Mouse (Mus musculus) midbrain, embryonic 13.5 days (tissue): ENCODE measurements around the gene Mcfd2. TPM values are rescaled to one million over a fixed set of nuclear protein-coding genes. Genes with fewer than 3 reads are reported as not detected.
"Not testable (repeated sequence)": the region's sequence is repeated elsewhere in the genome, so short reads cannot be mapped to it uniquely, and the experiment has no call there.

ENCODE experiments used
- ATAC-seq: fragments of 200-750 bp; cut with Nextera tagmentation; 2 replicates; pipeline ENCODE4 v1.8.0; 2017; ENCODE audit warnings: mild to moderate bottlenecking, moderate TSS enrichment, moderate library complexity
- H3K27ac ChIP-seq: fragments of 300-500 bp; sonication (generic); 2 replicates; pipeline ENCODE4 v1.5.1; 2015; ENCODE audit warnings: inconsistent platforms, mild to moderate bottlenecking, moderate library complexity
- H3K27me3 ChIP-seq: fragments of 300-500 bp; sonication (generic); 2 replicates; pipeline ENCODE4 v1.6.1; 2015; ENCODE audit warnings: mild to moderate bottlenecking, inconsistent platforms
- H3K36me3 ChIP-seq: fragments of 300-500 bp; sonication (generic); 2 replicates; pipeline ENCODE4 v1.6.1; 2015; ENCODE audit warnings: mild to moderate bottlenecking, inconsistent platforms
- H3K4me1 ChIP-seq: fragments of 300-500 bp; sonication (generic); replicated peaks from 2 replicates; pipeline ENCODE4 v1.6.1; 2015; ENCODE audit warnings: inconsistent platforms
- H3K4me2 ChIP-seq: fragments of 300-500 bp; sonication (generic); replicated peaks from 2 replicates; pipeline ENCODE4 v1.6.1; 2015; ENCODE audit warnings: moderate library complexity, mild to moderate bottlenecking, inconsistent platforms
- H3K4me3 ChIP-seq: fragments of 300-500 bp; sonication (generic); replicated peaks from 2 replicates; pipeline ENCODE4 v1.5.1; 2015; ENCODE audit warnings: mild to moderate bottlenecking, inconsistent platforms
- H3K9ac ChIP-seq: fragments of 300-500 bp; sonication (generic); replicated peaks from 2 replicates; pipeline ENCODE4 v1.6.1; 2015; ENCODE audit warnings: mild to moderate bottlenecking, inconsistent platforms
- H3K9me3 ChIP-seq: fragments of 300-500 bp; sonication (generic); 2 replicates; pipeline ENCODE4 v1.6.1; 2016; ENCODE audit warnings: mild to moderate bottlenecking, inconsistent platforms
- WGBS: fragments of 180-500 bp; shearing (Covaris S2); methylation state at CpG from one replicate; pipeline ENCODE4 v1.1.7; 2015; 5-methylcytosine and 5-hydroxymethylcytosine counted together
- polyA plus RNA-seq: library from polyadenylated mRNA; unstranded; fragments of >200 nt; fragmentation: Nextera tagmentation; extraction: Ambion mirVana; gene quantifications from 2 replicates; pipeline ENCODE4 v1.2.1, GENCODE M21; 2015

The Mcfd2 gene
- polyA plus RNA-seq, 1 experiment from 2014 or later = 54.7 TPM

DNA sequence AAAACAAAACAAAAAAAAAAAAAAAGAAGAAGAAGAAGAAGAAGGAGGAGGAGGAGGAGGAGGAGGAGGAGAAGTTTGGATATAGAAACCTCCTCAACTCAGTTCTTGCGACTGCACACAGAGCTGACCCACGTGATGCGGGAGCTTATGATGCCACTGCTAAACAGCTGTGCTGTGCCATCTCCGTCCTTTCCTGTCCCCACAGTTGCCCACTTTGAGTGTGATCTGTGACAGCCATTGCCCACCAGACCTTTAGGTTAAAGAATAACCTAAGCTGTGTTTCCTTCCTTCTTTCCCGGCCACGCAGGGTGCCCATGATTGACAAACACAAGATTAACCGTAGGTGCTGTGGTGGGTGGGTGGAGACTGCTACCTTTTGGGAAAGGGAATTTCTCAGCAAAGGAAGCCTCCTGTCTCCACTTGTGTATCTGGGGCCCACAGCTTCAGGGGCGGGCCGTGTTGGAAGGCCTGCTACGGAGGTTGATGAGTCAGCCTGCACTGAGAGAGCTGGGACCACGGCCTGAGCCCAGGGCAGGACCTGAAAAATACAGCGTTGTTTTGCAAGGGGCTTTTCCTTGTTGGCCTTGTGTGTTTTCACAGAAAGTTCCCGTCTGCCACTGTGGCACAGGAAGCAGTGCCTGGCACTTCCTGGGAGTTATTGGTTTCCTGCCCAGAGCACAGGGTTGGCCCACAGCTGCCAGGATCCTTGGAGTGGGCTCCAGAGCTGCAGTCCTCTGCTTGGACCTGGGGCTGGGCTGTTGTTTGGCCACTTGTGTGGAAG lies 36.5 kb upstream of the Mcfd2 start:
- Histone ChIP-seq H3K4me2 (no peak overlapping the region), H3K27me3 (no peaks in the 10 kb centered on the region), H3K27ac (no peak overlapping the region), H3K36me3 (no peaks in the 10 kb centered on the region), H3K9me3 (no peaks in the 10 kb centered on the region), H3K4me3 (no peak overlapping the region), H3K4me1 (no peaks in the 10 kb centered on the region), H3K9ac (no peak overlapping the region)
- 91% methylated on average over 13 of the region's 13 CpGs for WGBS
- ATAC-seq = no peak

DNA sequence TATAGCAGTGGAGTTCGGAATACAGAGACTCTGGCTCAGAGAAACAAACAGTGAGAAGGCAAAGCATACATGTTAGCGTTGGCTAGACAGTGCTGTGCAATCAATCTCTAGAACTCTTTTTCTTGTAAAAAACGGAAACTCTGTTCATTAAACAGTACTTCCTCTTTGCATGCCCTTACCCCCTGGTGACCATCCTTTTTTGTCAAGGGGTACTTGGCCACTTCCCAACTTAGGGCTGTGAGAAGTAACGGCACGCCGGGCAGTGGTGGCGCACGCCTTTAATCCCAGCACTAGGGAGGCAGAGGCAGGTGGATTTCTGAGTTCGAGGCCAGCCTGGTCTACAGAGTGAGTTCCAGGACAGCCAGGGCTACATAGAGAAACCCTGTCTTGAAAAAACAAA lies 35.9 kb upstream of the Mcfd2 start:
- 94% methylated on average over 9 of the region's 9 CpGs for WGBS
- H3K9ac ChIP-seq, H3K4me3 ChIP-seq, H3K4me1 ChIP-seq, H3K4me2 ChIP-seq, H3K36me3 ChIP-seq, ATAC-seq, H3K9me3 ChIP-seq, H3K27ac ChIP-seq, H3K27me3 ChIP-seq: not testable (repeated sequence)

DNA sequence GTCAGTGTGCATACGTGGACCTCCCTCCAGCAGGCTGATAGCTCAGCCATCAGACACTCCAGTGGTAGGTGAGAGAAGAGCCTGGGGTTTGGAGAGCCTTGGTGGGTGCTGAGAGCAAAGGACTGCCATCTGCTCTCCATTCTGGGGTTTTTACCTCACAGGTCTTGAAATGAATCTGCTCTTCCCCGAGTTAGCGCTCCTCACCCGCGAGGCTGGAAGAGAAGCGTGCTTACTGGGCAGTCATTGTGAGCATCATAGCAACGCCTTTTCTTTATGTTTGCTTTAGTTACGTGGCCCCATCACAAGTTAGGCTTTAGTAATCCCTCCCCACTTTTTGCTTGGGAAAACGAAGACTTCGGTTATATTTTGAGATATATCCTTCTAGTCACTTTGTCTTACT lies 34.6 kb upstream of the Mcfd2 start:
- Histone ChIP-seq H3K36me3 (no peaks in the 10 kb centered on the region), H3K4me1 (no peaks in the 10 kb centered on the region), H3K4me3 (no peak overlapping the region), H3K4me2 (no peak overlapping the region), H3K9me3 (no peaks in the 10 kb centered on the region), H3K9ac (no peak overlapping the region), H3K27ac (no peak overlapping the region), H3K27me3 (no peaks in the 10 kb centered on the region)
- WGBS = 82% methylated on average over 10 of the region's 10 CpGs
- ATAC-seq = no peak

DNA sequence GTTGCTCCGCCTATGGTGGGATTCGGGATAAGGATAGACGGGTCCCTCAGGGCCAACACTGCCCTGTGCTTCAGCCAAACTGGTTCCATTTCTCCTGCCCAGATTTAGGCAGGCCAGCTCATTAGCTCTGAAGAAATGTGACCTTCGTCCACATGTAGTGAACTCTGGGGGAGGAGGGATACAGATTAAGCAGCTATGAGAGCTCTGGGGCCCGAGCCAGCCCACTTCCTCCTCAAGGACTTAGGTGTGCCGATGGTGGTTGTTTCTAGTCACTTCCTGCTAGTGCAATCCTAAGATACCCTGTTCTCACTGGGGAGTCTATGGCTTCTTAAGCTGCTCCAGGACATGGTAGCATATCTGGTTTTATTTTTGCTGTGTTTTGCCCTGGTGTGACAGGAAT lies 33.2 kb upstream of the Mcfd2 start:
- Histone ChIP-seq H3K9ac (no peak overlapping the region), H3K27ac (no peak overlapping the region), H3K27me3 (no peaks in the 10 kb centered on the region), H3K4me3 (no peak overlapping the region), H3K4me1 (no peaks in the 10 kb centered on the region), H3K9me3 (no peaks in the 10 kb centered on the region), H3K4me2 (no peak overlapping the region), H3K36me3 (no peaks in the 10 kb centered on the region)
- WGBS = 91% methylated on average over 6 of the region's 6 CpGs
- ATAC-seq = no peak

DNA sequence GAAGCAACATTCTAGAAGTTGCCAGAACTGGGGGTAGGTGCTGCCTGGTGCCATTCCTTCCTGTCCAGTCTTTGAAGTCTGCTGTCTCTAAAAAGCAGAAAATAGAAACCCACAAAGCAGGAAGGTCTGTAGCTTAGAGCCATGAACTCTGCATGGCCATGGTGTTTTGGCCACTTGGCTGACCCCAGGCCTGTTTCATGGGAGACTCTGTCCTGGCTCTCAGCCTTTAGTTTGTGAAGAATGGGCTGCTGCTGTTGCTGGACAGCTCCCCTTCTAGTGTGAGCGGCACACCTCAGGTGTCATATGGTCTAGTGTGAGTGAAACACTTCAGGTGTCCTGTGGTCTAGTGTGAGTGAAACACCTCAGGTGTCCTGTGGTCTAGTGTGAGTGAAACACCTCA lies 31.0 kb upstream of the Mcfd2 start:
- not testable (repeated sequence) for H3K4me1 ChIP-seq, H3K4me3 ChIP-seq, H3K4me2 ChIP-seq, H3K9ac ChIP-seq, H3K36me3 ChIP-seq, H3K27ac ChIP-seq, ATAC-seq, H3K9me3 ChIP-seq, H3K27me3 ChIP-seq
- WGBS = 94% methylated on average over 1 of the region's 1 CpGs

DNA sequence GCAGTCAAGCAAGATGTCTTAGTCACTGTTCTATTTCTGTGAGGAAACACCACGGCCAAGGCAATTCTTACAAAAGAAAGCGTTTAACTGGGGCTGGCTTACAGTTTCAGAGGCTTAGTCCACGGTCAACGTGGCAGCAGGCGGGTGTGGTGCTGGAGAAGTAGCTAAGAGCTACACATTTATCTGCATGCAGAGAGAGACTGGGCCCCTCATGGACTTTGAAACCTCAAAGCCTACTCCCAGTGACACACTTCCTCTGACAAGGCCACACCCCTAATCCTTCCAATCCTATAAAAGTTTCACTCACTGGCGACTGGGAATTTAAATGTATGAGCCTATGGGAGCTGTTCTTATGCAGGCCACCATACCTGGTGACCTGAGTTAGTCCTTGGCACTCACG lies 30.0 kb upstream of the Mcfd2 start:
- Histone ChIP-seq H3K4me2 (no peak overlapping the region), H3K9ac (no peak overlapping the region), H3K9me3 (no peaks in the 10 kb centered on the region), H3K36me3 (no peaks in the 10 kb centered on the region), H3K4me3 (no peak overlapping the region), H3K27ac (no peak overlapping the region), H3K4me1 (no peaks in the 10 kb centered on the region), H3K27me3 (no peaks in the 10 kb centered on the region)
- ATAC-seq = no peak
- WGBS = 79% methylated on average over 7 of the region's 7 CpGs

DNA sequence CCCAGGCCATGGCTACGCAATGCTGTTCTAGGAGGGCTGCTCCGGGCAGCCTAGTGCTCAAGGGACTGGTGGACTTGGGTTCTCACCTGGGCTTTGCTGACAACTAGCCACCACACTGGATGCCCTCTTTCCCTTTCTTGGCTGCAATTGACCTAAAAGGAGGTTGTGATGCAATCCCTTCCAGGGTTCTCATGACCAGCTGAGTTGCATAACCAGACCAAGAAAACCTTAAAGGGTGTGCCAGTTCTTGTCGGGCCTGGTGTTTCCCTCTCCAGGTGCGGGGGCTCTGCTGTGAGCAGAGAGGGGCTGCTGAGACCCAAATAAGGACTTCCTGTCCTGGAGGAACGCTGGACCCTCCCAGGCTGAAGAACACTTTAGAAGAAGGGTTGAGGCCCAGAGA lies 27.4 kb upstream of the Mcfd2 start:
- WGBS = 99% methylated on average over 5 of the region's 5 CpGs
- Histone ChIP-seq H3K27me3 (peaks cover 10% of the 10 kb centered on the region), H3K4me3 (no peak overlapping the region), H3K4me1 (0 out of 2 replicates have a peak, but pooled peaks cover 3% of the 10 kb centered on the region), H3K36me3 (no peaks in the 10 kb centered on the region), H3K4me2 (no peak overlapping the region), H3K9ac (no peak overlapping the region), H3K9me3 (no peaks in the 10 kb centered on the region), H3K27ac (no peak overlapping the region)
- no peak for ATAC-seq

DNA sequence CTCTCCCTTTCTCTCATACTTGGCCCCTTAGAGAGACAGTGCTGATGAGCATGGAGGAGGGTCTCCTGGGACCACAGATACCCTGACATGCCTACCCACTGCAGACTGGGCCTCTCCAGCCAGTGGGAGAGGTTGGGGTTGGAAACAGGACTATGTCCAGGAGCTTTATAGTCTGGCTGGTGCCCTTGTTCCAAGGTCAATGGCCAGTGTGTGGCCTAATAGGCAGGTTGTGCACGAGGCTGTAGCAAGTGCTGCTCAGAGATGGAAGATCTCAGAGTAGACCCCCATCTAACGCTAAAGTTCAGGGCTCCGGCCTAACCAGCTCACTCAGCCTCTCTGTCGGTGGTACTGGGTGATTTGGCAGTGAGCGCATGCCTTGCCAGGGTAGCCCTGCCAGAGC lies 26.0 kb upstream of the Mcfd2 start:
- Histone ChIP-seq H3K27ac (no peak overlapping the region), H3K9ac (no peak overlapping the region), H3K9me3 (no peaks in the 10 kb centered on the region), H3K27me3 (peaks cover 21% of the 10 kb centered on the region), H3K36me3 (no peaks in the 10 kb centered on the region), H3K4me1 (0 out of 2 replicates have a peak, but pooled peaks cover 12% of the 10 kb centered on the region), H3K4me2 (no peak overlapping the region), H3K4me3 (no peak overlapping the region)
- no peak for ATAC-seq
- WGBS = 91% methylated on average over 5 of the region's 5 CpGs

DNA sequence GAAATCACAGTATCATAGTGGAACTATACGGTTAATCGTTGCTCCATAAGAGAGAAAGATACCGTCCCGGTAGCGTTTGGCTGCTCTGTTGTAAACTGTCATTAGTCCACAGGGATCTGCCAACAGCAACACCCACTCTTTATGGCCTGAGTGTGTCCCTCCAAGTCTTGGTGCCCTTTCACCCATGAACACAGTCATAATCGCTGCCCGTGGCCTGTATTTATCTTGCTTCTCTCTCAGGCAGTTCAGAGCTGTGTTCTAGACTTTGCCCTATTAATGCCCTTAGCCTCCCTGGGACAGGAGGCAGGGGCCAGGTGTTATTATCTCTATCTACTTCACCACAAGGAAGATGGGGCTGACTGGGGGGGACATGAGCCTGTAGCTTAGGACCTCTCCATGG lies 25.3 kb upstream of the Mcfd2 start:
- ATAC-seq = no peak
- H3K4me3 ChIP-seq = no peak overlapping the region
- H3K9ac ChIP-seq = no peak overlapping the region

DNA sequence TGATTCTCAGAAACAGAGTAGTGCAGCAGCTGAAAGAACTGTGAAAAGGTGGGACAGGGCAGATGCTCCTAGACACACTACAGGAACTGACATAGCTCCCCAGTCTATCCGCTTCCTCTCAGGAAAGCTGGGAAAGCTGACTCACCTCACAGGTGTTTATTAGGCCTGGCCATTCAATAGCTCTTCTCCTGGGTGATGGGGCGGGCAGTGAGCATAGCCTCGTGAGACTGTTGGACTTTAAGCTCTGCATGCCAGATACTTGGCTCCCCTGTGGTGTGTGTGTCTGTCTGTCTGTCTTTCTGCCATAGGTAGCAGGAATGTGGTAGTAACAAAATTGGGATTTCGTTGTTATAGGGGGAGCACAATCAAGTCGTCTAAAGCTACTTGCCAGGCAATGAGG lies 23.6 kb upstream of the Mcfd2 start:
- Histone ChIP-seq H3K9ac (no peak overlapping the region), H3K4me3 (no peak overlapping the region), H3K36me3 (no peaks in the 10 kb centered on the region), H3K27me3 (peaks cover 42% of the 10 kb centered on the region), H3K4me2 (no peak overlapping the region), H3K27ac (no peak overlapping the region), H3K4me1 (peaks cover 14% of the 10 kb centered on the region), H3K9me3 (no peaks in the 10 kb centered on the region)
- ATAC-seq = no peak
- 73% methylated on average over 5 of the region's 5 CpGs for WGBS

More for the DNA sequence above, 25.3 kb upstream of the Mcfd2 start:
- no peaks in the 10 kb centered on the region for H3K9me3 ChIP-seq
- no peaks in the 10 kb centered on the region for H3K36me3 ChIP-seq
- H3K27me3 ChIP-seq = peaks cover 27% of the 10 kb centered on the region
- H3K4me1 ChIP-seq = 0 out of 2 replicates have a peak, but pooled peaks cover 12% of the 10 kb centered on the region
- no peak overlapping the region for H3K27ac ChIP-seq
- H3K4me2 ChIP-seq = no peak overlapping the region
- 95% methylated on average over 7 of the region's 7 CpGs for WGBS

DNA sequence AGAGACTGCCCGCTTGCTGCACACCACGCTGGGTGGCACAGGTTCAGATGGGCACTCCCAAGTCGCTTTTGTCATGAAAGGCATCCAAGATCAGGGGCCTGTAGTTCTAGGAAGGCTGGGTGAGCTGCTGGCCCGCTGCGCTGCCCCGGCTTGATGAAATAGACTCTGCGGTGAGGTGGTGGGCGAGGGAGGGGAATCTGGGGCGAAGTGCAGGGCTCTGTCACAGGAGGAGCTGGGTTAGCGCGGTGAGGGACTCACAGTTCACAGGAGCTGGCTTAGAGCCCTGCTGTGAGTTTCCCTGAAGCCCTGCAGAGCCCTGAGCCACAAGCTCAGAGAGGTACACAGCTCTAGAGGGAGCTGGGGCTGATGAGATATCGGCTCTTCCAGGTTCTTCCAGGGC lies 22.4 kb upstream of the Mcfd2 start:
- Histone ChIP-seq H3K9ac (no peak overlapping the region), H3K4me1 (peaks cover 27% of the 10 kb centered on the region), H3K27me3 (peaks cover 54% of the 10 kb centered on the region), H3K27ac (no peak overlapping the region), H3K36me3 (no peaks in the 10 kb centered on the region), H3K4me3 (no peak overlapping the region), H3K4me2 (no peak overlapping the region), H3K9me3 (no peaks in the 10 kb centered on the region)
- WGBS = 18% methylated on average over 12 of the region's 12 CpGs
- ATAC-seq = no peak

DNA sequence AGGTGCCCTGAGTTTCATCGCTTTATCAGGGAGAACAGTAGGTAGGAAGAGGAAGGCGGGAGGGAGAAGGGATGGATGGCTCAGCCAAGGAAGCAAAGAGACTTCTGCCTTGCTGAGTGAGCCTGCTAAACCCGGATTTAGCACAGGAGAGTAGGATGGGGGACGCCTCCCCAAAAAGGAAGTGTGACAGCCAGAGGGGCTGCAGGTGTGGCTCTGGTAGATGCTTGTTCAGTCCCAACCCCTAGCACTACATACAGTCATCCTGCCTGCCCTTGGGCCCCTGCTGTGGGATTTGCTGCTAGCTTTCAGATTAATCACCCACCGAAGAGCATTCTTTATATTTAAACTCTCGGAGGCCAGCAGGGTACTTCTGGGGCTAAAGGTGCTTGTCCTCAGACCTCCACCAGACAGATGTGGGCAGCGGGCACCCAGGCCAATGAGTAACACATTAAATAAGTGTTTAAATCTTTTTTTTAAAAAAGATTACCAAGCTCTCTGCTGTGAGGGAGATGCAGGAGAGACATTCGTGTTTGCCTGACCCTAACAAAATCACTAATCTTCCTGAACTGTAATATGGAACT lies 21.6 kb upstream of the Mcfd2 start:
- Histone ChIP-seq H3K4me1 (peaks cover 28% of the 10 kb centered on the region), H3K9ac (no peak overlapping the region), H3K4me2 (no peak overlapping the region), H3K27me3 (peaks cover 54% of the 10 kb centered on the region), H3K9me3 (no peaks in the 10 kb centered on the region), H3K4me3 (no peak overlapping the region), H3K27ac (no peak overlapping the region), H3K36me3 (no peaks in the 10 kb centered on the region)
- ATAC-seq = no peak
- 32% methylated on average over 8 of the region's 8 CpGs for WGBS
